Mouse (Mus musculus) spleen, adult 2 months (tissue): ENCODE data around the gene Parp3.

Experiments used
- CTCF ChIP-seq: fragments of 200-500 bp; IDR thresholded peaks from 2 replicates; pipeline ENCODE4 v1.5.1; 2011; ENCODE audit warnings: mild to moderate bottlenecking, inconsistent platforms; ENCODE audit not compliant: insufficient read depth, insufficient read length, insufficient replicate concordance; ENCODE audit errors: extremely low read depth
- POLR2A ChIP-seq: fragments of 200-500 bp; IDR thresholded peaks from 2 replicates; pipeline ENCODE4 v1.6.1; 2011; ENCODE audit warnings: low read depth, low read length, inconsistent platforms

DNA sequence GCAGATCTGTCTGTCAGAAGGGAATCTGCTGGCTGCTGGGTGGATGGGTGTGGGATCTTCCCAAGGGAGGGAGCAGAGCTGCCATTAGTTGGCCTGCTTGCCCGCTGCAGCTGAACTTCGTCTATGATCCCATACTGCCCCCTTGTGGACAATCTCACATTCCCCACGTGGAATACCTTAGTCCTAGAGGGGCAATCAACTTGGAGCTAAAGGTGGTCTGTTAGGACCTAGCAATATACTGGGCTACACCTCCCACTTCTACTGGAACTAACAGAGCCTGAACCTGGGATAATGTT lies 54.9 kb downstream of the Parp3 start:
- TF ChIP-seq CTCF (peak; percentile 86; the same call in 1 of the 2 replicates), POLR2A (no peak)
